Mouse (Mus musculus) stomach, adult 2 months (tissue): ENCODE data around the gene Sh3bp2. TPM values are rescaled to one million over a fixed set of nuclear protein-coding genes. Genes with fewer than 3 reads are reported as not detected.

Source experiments
- polyA plus RNA-seq: library from polyadenylated mRNA; depleted of rRNA; stranded (reverse); fragments of >200 nt; gene quantifications from 2 replicates; pipeline ENCODE4 v1.2.3, GENCODE M21; 2012; rRNA removed

The Sh3bp2 gene
- polyA plus RNA-seq = 2.6 and 3.1 TPM in 2 replicates

GRCm38 (mm10) chr5:34525663-34526476 is at the start of gene Sh3bp2:
Gene Sh3bp2 (plus strand): TSS chr5:34525838.

GRCm38 (mm10) chr5:34513466-34514217 is 12.0 kb upstream of the Sh3bp2 start, which contains the start of gene Tnip2:
Gene Tnip2 (minus strand): TSS chr5:34513991.

GRCm38 (mm10) chr5:34573268-34574221 is 47.9 kb downstream of the Sh3bp2 start, which contains the start of gene Add1:
Gene Add1 (plus strand): TSS chr5:34573664.

Other genes starting within 250 kb of the Sh3bp2 start
- 2.1 and 2.5 TPM in 2 replicates for gene Zfyve28, start 237.4 kb upstream of the Sh3bp2 start, polyA plus RNA-seq
- gene Cfap99, start 237.2 kb upstream of the Sh3bp2 start, polyA plus RNA-seq = not detected in 2 replicates
- gene Rnf4, start 189.5 kb upstream of the Sh3bp2 start, polyA plus RNA-seq = 15.8 and 18.4 TPM in 2 replicates
- 6.6 and 10.2 TPM in 2 replicates for gene Fam193a, start 155.9 kb upstream of the Sh3bp2 start, polyA plus RNA-seq
- 19.3 and 21.5 TPM in 2 replicates for gene Tnip2, start 11.8 kb upstream of the Sh3bp2 start, polyA plus RNA-seq
- gene Add1, start 47.8 kb downstream of the Sh3bp2 start, polyA plus RNA-seq = 68.9 and 77.1 TPM in 2 replicates
- gene Mfsd10, start 111.4 kb downstream of the Sh3bp2 start, polyA plus RNA-seq = 76.0 and 90.2 TPM in 2 replicates
- gene Nop14, start 134.3 kb downstream of the Sh3bp2 start, polyA plus RNA-seq = 4.3 and 4.9 TPM in 2 replicates
- 0.47 and 0.50 TPM in 2 replicates for gene Grk4, start 134.5 kb downstream of the Sh3bp2 start, polyA plus RNA-seq
- 3.3 and 4.4 TPM in 2 replicates for gene Htt, start 235.9 kb downstream of the Sh3bp2 start, polyA plus RNA-seq